In the genomic region with DNA sequence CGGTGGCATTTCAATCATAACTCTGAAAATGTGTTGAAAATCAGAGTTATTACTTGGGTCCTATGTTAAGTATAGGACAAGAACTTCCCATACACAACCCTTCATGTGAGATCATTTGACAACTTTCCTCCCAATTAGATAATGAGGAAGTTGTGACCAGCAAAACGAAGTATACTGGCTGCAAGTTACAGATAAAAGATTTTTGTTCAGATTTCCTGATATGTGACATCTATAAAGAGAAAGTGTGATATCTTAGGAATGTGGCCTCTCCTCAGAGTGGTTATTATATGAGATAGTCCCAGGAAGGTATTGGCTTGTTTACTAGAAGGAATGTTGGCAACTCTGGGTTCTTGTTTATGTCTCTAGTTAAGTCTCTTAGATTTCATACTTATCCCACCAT, we compare ENCODE assay signal across 22 mouse cellular contexts.
"Had no signal": no experiment of that assay in that cellular context is flagged by ENCODE, and none has a peak within 500 bp of the region (broad histone marks: within the 10 kb centered on the region; RNA-seq: fewer than 3 reads in every experiment).

No protein-coding gene starts in this region.

- ATAC-seq: liver, postnatal 0 days; lung, postnatal 0 days had no signal

- H3K36me3 ChIP-seq: limb, embryonic 12.5 days; limb, embryonic 15.5 days; neural tube, embryonic 12.5 days; neural tube, embryonic 15.5 days; stomach, embryonic 15.5 days had no signal

- H3K27me3 ChIP-seq: limb, embryonic 12.5 days; limb, embryonic 15.5 days; megakaryocyte, embryonic 14.5 days; neural tube, embryonic 12.5 days; neural tube, embryonic 15.5 days; stomach, embryonic 15.5 days had no signal

- DNase-seq: kidney, adult 2 months; kidney, postnatal 14 days; kidney, postnatal 4 days; left cerebral cortex, postnatal 4 days; liver, postnatal 0 days; lung, embryonic 14.5 days; midbrain, embryonic 14.5 days; right cerebral cortex, adult 18-20 months; right cerebral cortex, postnatal 14 days; right cerebral cortex, postnatal 4 days; spleen, adult 18-20 months; thymus, postnatal 25 days had no signal

- H3K27ac ChIP-seq: limb, embryonic 12.5 days; limb, embryonic 15.5 days; liver, embryonic 14.5 days; neural tube, embryonic 12.5 days; neural tube, embryonic 15.5 days; stomach, embryonic 15.5 days had no signal

- H3K9me3 ChIP-seq: limb, embryonic 12.5 days; limb, embryonic 15.5 days; megakaryocyte, embryonic 14.5 days; neural tube, embryonic 12.5 days; neural tube, embryonic 15.5 days; stomach, embryonic 15.5 days had no signal

- H3K4me1 ChIP-seq: limb, embryonic 12.5 days; limb, embryonic 15.5 days; neural tube, embryonic 12.5 days; neural tube, embryonic 15.5 days; stomach, embryonic 15.5 days had no signal

- H3K9ac ChIP-seq: limb, embryonic 12.5 days; limb, embryonic 15.5 days; liver, embryonic 14.5 days; liver, postnatal 0 days; lung, embryonic 14.5 days; neural tube, embryonic 12.5 days; neural tube, embryonic 15.5 days; stomach, embryonic 15.5 days had no signal

- H3K4me3 ChIP-seq: limb, embryonic 12.5 days; limb, embryonic 15.5 days; megakaryocyte, embryonic 14.5 days; neural tube, embryonic 12.5 days; neural tube, embryonic 15.5 days; stomach, embryonic 15.5 days had no signal

- H3K4me2 ChIP-seq: limb, embryonic 12.5 days; limb, embryonic 15.5 days; liver, embryonic 11.5 days; lung, embryonic 14.5 days; midbrain, embryonic 11.5 days; neural tube, embryonic 12.5 days; neural tube, embryonic 15.5 days; stomach, embryonic 15.5 days had no signal
